Mouse (Mus musculus) embryo, embryonic 10.5 days (tissue): ENCODE results near the gene Arhgap33.
"Not testable (repeated sequence)": the region's sequence is repeated elsewhere in the genome, so short reads cannot be mapped to it uniquely, and the experiment has no call there.

Source experiments
- DNase-seq: peaks from one replicate; pipeline ENCODE4 v3.0.0-alpha.2; 2015; ENCODE audit warnings: low spot score

Gene Arhgap33

DNA sequence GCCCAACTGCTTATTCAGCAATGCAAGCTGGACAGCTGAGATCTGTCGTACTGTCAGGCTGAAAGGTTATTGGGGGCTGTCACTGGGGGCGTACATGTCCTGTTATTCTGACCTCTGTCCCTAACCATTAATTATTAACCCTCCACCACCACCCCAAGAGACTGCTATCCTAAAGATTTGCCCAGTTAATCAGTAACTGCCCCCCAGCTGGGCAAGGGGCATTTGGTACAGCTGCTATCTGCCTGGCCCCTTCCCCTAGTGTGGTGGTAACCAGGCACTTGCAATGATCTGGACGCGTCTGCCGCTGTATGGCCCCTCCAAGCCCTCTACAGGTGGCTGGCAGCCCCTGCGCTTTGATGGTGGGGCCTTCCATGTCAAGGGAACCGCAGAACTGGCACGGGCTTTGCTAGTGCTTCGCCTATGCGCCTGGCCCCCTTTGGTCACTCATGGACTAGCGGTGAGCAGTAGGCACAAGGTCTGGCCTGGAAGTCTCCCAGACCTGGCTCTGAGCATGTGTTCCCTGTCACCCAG, 41.4 kb downstream of the Arhgap33 start, which contains the start of gene Prodh2:
TSS of gene Prodh2 (plus strand) at position 222 of the 531 bp plus-strand sequence.
- DNase-seq, result no peak

DNA sequence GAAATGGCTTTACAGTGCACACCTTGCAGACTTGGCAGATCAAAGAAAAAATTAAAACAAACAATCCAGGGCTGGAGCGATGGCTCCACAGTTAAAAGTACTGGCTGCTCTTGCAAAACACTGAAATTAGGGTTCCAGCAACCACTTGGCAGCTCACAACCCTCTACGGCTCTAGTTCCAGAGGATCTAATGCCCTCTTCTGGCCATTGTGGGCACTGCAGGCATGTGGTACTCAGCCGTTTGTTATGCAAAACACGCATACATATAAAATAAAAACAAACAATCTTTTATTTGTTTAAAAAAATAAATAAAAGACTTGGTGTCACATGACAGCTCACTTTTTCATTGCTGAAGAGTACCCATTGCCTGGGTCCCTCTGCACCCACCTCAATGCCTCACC, 42.1 kb downstream of the Arhgap33 start:
- peak; percentile 88 for DNase-seq

DNA sequence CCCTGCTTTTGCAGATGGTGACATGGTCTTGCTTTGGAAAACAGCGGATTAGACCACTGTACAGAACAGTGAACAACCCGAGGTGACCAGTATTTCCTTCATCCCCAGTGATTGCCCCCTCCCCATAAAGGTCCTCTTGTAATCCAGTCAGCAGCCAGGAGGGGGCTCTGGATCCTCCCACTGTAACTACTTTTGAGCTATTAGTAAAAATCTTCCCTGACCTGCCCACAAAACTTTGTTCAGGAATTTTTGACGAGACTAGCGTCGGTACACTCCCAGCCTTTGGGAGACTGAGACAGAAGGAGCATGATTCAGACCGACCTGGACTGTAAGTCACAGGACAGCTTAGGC, 43.9 kb downstream of the Arhgap33 start:
- peak; percentile 26 for DNase-seq

DNA sequence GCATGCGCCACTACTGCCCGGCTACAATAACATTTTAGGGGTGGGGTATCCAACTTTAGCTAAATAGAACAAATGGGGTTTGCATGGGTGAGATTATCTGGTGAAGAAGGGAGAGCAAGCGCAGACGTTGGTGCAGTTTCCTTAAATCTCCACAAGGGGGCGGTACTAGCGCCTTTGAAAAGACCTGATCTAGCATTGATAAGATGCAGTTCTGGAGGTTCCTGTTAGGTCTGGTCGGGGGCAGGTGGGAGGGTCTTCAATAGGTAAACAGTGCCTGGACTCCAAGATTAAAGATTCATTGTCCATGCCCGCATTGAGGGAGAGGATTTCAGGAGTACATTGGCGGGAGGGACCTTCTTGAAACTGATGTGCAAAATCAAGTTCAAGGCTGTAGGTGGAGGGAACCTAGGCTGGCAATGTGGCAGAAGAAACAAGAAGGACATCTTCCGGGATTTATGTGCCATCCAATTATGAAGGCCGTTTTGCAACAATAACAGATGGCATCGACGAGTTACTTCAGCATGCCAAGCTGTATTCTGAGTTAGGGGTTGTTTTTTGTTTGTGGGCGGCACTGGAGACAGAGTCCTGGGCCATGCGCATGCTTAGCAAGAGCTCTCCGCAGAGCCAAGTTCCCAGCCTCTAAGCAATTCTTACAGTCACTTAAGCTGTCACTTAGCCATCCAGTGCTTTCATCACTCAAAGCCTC, 44.5 kb downstream of the Arhgap33 start:
- DNase-seq, result peak; percentile 79

DNA sequence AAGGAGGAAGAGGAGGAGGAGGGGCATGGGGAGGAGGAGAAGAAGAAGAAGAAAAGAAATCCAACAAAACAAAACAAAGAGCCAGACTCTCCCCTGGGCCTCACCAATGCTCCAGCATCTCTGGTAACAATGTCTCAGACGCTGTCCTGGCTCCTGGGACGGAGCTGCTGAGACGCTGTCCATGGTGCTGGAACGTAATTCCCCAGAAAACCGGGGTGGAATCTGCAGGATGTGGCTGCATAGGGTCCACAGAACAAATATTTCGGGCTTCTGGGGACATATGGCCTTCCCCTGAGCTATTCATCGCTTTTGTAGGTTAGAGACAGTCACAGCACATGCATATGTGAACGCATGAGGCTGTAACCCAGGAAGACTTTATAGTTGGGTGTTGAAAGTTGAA, 50.6 kb downstream of the Arhgap33 start:
- DNase-seq, result peak; percentile 76

DNA sequence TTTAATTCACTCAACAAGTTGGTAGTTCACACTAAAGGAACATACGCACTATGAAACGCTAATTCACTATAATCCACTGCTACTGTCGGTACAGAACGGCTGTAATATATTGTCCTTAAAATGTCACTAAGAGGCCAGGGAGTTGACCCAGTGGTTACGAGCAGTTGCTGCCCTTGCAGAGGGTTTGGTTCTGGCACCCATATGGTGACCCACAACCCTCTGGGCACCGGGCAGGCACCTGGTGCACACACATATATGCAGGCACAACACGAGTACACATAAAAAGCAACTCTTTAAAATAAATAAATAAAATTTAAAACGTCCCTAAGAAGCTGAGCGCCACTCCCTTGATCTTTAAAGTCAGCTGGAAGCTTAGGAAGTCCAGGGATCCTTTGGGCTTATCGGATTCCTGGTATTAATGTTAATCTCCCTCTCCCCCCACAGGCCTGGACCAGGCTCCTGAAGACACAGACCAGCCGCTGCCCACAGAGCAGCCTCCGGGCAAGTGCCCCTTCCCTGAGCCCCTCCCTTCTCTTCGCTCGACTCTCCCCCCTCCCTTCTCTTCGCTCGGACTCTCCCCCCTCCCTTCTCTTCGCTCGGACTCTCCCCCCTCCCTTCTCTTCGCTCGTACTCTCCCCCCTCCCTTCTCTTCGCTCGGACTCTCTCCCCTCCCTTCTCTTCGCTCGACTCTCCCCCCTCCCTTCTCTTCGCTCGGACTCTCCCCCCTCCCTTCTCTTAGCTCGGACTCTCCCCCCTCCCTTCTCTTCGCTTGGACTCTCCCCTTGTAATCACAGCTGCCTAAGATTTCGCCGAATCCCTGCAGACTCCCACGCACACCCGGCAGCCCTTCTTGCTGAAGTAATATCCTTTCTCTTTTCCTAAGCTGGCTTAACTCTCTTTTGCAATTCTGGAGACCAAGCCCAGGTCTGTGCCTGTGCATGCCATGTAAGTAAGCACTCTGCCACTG, 57.2 kb downstream of the Arhgap33 start:
- peak; percentile 67 for DNase-seq

DNA sequence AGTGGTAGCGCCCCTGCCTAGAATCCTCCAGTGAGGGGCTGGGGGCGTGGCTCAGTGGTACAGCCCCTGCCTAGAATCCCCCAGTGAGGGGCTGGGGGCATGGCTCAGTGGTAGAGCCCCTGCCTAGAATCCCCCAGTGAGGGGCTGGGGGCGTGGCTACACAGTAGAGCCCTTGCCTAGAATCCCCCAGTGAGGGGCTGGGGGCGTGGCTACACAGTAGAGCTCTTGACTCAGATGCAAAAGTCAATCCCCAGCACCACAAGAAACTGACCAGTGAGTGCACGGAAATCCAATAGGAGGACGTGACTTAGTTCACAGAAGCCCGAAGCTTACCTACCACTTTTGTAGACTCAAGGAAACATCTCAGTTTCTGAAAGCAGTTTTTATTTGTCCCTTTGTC, 58.7 kb downstream of the Arhgap33 start:
- not testable (repeated sequence) for DNase-seq

DNA sequence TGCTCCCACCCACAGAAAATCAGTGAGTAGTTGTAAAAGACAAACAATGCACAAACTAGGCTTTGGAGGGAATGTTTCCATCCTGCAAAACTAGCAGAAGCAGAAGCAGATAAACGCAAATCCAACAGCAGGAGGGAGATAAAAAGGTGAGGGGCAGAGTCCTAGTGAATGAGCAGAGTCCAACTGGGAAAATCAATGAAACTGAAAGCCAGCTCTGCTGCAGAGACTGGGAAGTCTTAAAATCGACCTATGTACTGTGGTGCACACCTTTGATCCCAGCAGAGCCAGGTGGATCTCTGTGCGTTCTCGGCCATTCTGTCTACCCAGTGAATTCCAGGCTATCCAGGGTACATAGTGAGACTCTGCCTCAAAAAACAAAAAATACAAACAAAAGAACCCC, 59.9 kb downstream of the Arhgap33 start:
- DNase-seq, result no peak

DNA sequence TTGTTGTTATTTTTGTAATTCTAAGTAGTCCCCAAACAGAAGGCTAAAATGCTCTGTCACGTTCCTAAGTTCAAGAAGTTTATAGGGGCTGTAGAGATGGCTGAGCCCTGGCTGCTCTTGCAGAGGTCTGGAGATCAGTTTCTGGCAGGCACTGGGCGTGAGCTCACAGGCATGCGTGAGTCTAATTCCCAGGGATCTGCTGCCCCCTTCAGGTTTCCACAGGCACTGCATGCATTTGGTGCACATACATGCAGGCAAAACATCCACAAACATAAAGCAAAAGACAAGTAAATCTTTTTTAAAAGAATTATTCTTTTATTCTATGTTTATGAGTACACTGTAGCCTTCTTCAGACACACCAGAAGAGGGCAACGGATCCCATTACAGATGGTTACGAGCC, 62.4 kb downstream of the Arhgap33 start:
- DNase-seq, result peak; percentile 65
